Mouse (Mus musculus) ES-E14 (cell line): Measurements from ENCODE around the gene Ypel2. TPM values are rescaled to one million over a fixed set of nuclear protein-coding genes. Genes with fewer than 3 reads are reported as not detected.

Source experiments
- DNase-seq: peaks from one replicate; pipeline ENCODE4 v3.0.0-alpha.2; 2013; ENCODE audit warnings: low read depth, low spot score
- H3K27ac ChIP-seq: 2 replicates; pipeline ENCODE4 v1.5.1; 2012; ENCODE audit warnings: low read depth, mild to moderate bottlenecking, low read length, moderate library complexity, mixed read lengths; ENCODE audit not compliant: poor library complexity, insufficient read depth, severe bottlenecking
- H3K36me3 ChIP-seq: 2 replicates; pipeline ENCODE4 v1.6.1; 2012; ENCODE audit warnings: mild to moderate bottlenecking, low read length, moderate library complexity, mixed read lengths; ENCODE audit not compliant: control insufficient read depth, poor library complexity, insufficient read depth, severe bottlenecking
- H3K4me1 ChIP-seq, 2 experiments: fragments of 150-350 bp in 1 of 2; sonication (generic) in 1 of 2; 2 replicates each; pipeline ENCODE4 v1.6.1; 2012; ENCODE audit warnings: low read length in 2 of 2, mild to moderate bottlenecking in 1 of 2, mixed read lengths in 1 of 2; ENCODE audit not compliant: control insufficient read depth in 2 of 2, insufficient read depth in 2 of 2, poor library complexity in 1 of 2
- H3K4me3 ChIP-seq, 2 experiments: fragments of 150-350 bp in 1 of 2; sonication (generic) in 1 of 2; 2 replicates each; pipeline ENCODE4 v1.5.1; 2012; ENCODE audit warnings: low read length in 2 of 2, low read depth in 1 of 2, mild to moderate bottlenecking in 1 of 2, mixed read lengths in 1 of 2; ENCODE audit not compliant: insufficient read depth in 1 of 2, poor library complexity in 1 of 2, severe bottlenecking in 1 of 2
- H3K9ac ChIP-seq: 2 replicates; pipeline ENCODE4 v1.6.1; 2012; ENCODE audit warnings: low read depth, mild to moderate bottlenecking, low read length, mixed read lengths; ENCODE audit not compliant: poor library complexity, insufficient read depth, severe bottlenecking
- H3K9me3 ChIP-seq: fragments of 150-350 bp; sonication (generic); 2 replicates; pipeline ENCODE4 v1.6.1; 2012; ENCODE audit warnings: low read depth, mild to moderate bottlenecking, low read length; ENCODE audit not compliant: control insufficient read depth, insufficient read depth
- CHD2 ChIP-seq: IDR thresholded peaks from 2 replicates; pipeline ENCODE4 v1.6.1; 2014; ENCODE audit warnings: mild to moderate bottlenecking, low read depth, low read length, inconsistent platforms
- HCFC1 ChIP-seq: IDR thresholded peaks from 2 replicates; pipeline ENCODE4 v1.6.1; 2012; ENCODE audit warnings: low read length, inconsistent platforms, borderline replicate concordance; ENCODE audit not compliant: insufficient read depth
- MAFK ChIP-seq: IDR thresholded peaks from 2 replicates; pipeline ENCODE4 v1.6.1; 2014; ENCODE audit warnings: mild to moderate bottlenecking, low read depth, low read length, inconsistent platforms; ENCODE audit not compliant: insufficient read depth
- ZC3H11A ChIP-seq: IDR thresholded peaks from 2 replicates; pipeline ENCODE4 v1.6.1; 2012; ENCODE audit warnings: low read depth, mild to moderate bottlenecking, inconsistent platforms, low read length, borderline replicate concordance
- ZNF384 ChIP-seq: IDR thresholded peaks from 2 replicates; pipeline ENCODE4 v1.6.1; 2012; ENCODE audit warnings: low read depth, low read length, inconsistent platforms
- in situ Hi-C, 2 experiments: fragments of 600-800 bp; cut with MboI; formaldehyde crosslinking; loops; one replicate each; pipeline ENCODE4 v1.15.1; 2025; ENCODE audit warnings: low sequenced_read_pairs in 2 of 2, inconsistent platforms in 1 of 2; ENCODE audit not compliant: unreplicated experiment in 2 of 2
- total RNA-seq: library from RNA; depleted of rRNA; stranded (reverse); fragments of 300-350 nt; gene quantifications from 2 replicates; pipeline ENCODE4 v1.2.3, GENCODE M21; 2012; rRNA removed

The Ypel2 gene
- total RNA-seq, 1 experiment: 3.6 TPM

DNA sequence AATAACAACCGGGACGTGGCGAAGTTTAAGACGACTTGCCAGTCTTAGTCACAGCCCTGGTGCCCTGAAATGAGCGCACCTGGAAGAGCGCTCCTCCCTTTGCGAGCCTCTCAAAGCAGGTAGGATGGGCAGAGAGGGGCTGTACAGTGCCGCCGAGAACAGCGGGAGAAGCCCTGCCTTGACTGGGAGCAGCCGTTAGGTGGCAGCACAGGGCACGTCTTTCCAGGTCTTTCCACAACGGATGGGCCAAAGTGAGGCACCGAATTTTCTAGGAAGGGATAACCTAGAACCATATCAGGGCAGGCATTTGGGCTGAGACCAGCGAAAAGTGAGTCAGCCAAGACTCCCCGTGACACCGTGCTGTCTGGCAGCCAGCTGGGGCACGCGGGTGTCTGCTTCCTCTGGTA is 99.3 kb downstream of the Ypel2 start:
- no peak for DNase-seq
- in situ Hi-C loops: loop anchor here in 1 of 2 experiments (10.0 kb wide), 1 partner anchor 111 kb away; no protein-coding TSS in a partner anchor
- TF ChIP-seq ZNF384 (no peak), ZC3H11A (peak; percentile 21; the same call in 1 of the 2 replicates), MAFK (no peak), CHD2 (no peak)
- Histone ChIP-seq H3K9ac (no peak overlapping the region), H3K27ac (no peak overlapping the region), H3K36me3 (no peaks in the 10 kb centered on the region), H3K9me3 (no peaks in the 10 kb centered on the region), H3K4me3 (peak overlapping the region; percentile 49 to 75), H3K4me1 (no peaks in the 10 kb centered on the region)

DNA sequence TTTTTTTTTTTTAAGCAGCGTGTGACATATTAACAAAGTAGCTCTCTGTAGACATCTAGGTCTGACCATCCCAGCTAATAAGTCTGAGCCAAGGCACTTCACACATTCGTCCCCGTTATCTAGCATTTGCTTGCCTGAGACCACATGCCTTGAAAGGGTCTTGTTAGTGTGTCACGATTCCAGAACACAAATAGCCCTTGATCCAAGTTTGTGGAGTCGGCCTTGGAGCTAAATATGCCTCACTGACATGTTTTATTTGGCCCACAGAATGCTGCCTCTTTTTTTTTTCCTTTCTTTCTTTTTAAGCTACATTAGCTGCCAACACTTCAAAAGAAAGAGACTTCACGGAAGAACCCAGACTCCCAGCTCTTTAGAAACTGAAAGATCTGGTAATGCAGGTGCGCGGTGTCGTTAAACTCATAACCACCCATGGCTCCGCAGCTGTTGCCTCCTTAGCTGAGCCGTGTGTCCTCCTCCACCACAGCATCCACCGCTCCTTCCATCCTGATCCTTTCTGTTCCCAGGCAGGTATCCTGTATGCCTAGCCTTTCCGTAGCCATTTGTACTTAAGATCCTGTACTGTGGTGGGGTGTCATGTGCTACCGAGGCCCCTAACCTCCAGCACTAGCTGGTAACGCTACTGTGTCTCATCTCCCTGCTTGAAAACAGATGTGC is 100.4 kb downstream of the Ypel2 start:
- no peak overlapping the region for H3K27ac ChIP-seq
- H3K4me3 ChIP-seq: no peak overlapping the region
- no peaks in the 10 kb centered on the region for H3K36me3 ChIP-seq
- in situ Hi-C loops: loop anchor here in 1 of 2 experiments (10.0 kb wide), 1 partner anchor 112 kb away; no protein-coding TSS in a partner anchor
- H3K4me1 ChIP-seq: no peaks in the 10 kb centered on the region
- no peaks in the 10 kb centered on the region for H3K9me3 ChIP-seq
- no peak overlapping the region for H3K9ac ChIP-seq
- TF ChIP-seq ZNF384 (no peak), ZC3H11A (no peak), HCFC1 (no peak), MAFK (no peak), CHD2 (no peak)
- no peak for DNase-seq

Other genes starting within 250 kb of the Ypel2 start
- gene Cltc, start 236.1 kb downstream of the Ypel2 start, total RNA-seq: 106 and 176 TPM in 2 replicates
- gene Dhx40, start 186.0 kb downstream of the Ypel2 start, total RNA-seq: 21.6 and 24.5 TPM in 2 replicates
- 2.6 and 5.0 TPM in 2 replicates for gene Gdpd1, start 80.4 kb upstream of the Ypel2 start, total RNA-seq
- gene Smg8, start 93.1 kb upstream of the Ypel2 start, total RNA-seq: 30.9 and 33.5 TPM in 2 replicates
- 7.3 and 9.6 TPM in 2 replicates for gene Prr11, start 115.0 kb upstream of the Ypel2 start, total RNA-seq
- gene Ska2, start 115.5 kb upstream of the Ypel2 start, total RNA-seq: 9.2 and 17.2 TPM in 2 replicates
- 36.9 and 39.2 TPM in 2 replicates for gene Trim37, start 133.4 kb upstream of the Ypel2 start, total RNA-seq